Mouse (Mus musculus) kidney, postnatal 0 days (tissue): ENCODE data around the gene Itga7. TPM values are rescaled to one million over a fixed set of nuclear protein-coding genes. Genes with fewer than 3 reads are reported as not detected.
A peak's percentile ranks its signal among the peaks of the same experiment; 100 is the strongest.

Source experiments
- ATAC-seq: fragments of 200-750 bp; cut with Nextera tagmentation; replicated peaks from 2 replicates; pipeline ENCODE4 v1.8.0; 2017; ENCODE audit warnings: low read depth, moderate number of reproducible peaks, moderate TSS enrichment, moderate library complexity; ENCODE audit not compliant: low FRiP score
- DNase-seq: peaks from one replicate; pipeline ENCODE4 v3.0.0-alpha.2; 2016; ENCODE audit warnings: low spot score
- H3K27ac ChIP-seq: fragments of 300-500 bp; sonication (generic); 2 replicates; pipeline ENCODE4 v1.5.1; 2014; ENCODE audit warnings: mild to moderate bottlenecking
- H3K27me3 ChIP-seq: fragments of 300-500 bp; sonication (generic); 2 replicates; pipeline ENCODE4 v1.6.1; 2014; ENCODE audit warnings: low read length, mixed read lengths; ENCODE audit not compliant: insufficient read depth
- H3K36me3 ChIP-seq: fragments of 300-500 bp; sonication (generic); 2 replicates; pipeline ENCODE4 v1.6.1; 2014; ENCODE audit warnings: low read length, mixed read lengths; ENCODE audit not compliant: insufficient read depth
- H3K4me1 ChIP-seq: fragments of 300-500 bp; sonication (generic); replicated peaks from 2 replicates; pipeline ENCODE4 v1.6.1; 2014; ENCODE audit warnings: antibody characterized with exemption, low read length, mixed read lengths; ENCODE audit not compliant: insufficient read depth
- H3K4me2 ChIP-seq: fragments of 300-500 bp; sonication (generic); 2 replicates; pipeline ENCODE4 v1.6.1; 2014; ENCODE audit warnings: mild to moderate bottlenecking, low read length, moderate library complexity, mixed read lengths
- H3K4me3 ChIP-seq: fragments of 300-500 bp; sonication (generic); replicated peaks from 2 replicates; pipeline ENCODE4 v1.5.1; 2014; ENCODE audit warnings: low read depth, low read length
- H3K9ac ChIP-seq: fragments of 300-500 bp; sonication (generic); 2 replicates; pipeline ENCODE4 v1.6.1; 2014; ENCODE audit warnings: low read depth, low read length
- H3K9me3 ChIP-seq: fragments of 300-500 bp; sonication (generic); replicated peaks from 2 replicates; pipeline ENCODE4 v1.6.1; 2016; ENCODE audit warnings: low read length, inconsistent platforms, mixed read lengths
- CTCF ChIP-seq: IDR thresholded peaks from 2 replicates; pipeline ENCODE4 v1.5.1; 2016; ENCODE audit warnings: antibody characterized with exemption, low read depth, mild to moderate bottlenecking, moderate library complexity
- WGBS: fragments of 180-500 bp; shearing (Covaris S2); extraction: QIAGEN DNeasy Blood & Tissue Kit; methylation state at CpG from one replicate; pipeline ENCODE4 v1.1.7; 2014; 5-methylcytosine and 5-hydroxymethylcytosine counted together
- polyA plus RNA-seq: library from polyadenylated mRNA; unstranded; fragments of >200 nt; fragmentation: Nextera tagmentation; extraction: Ambion mirVana; gene quantifications from 2 replicates; pipeline ENCODE4 v1.2.1, GENCODE M21; 2015

Gene Itga7
- polyA plus RNA-seq, 1 experiment from 2014 or later: 3.8 TPM

GRCm38 (mm10) chr10:128910066-128910841, 23.4 kb upstream of the Itga7 start:
- peaks cover 12% of the 10 kb centered on the region for H3K4me1 ChIP-seq
- DNase-seq: peak; percentile 63
- ATAC-seq: peak; percentile 29
- peak overlapping the region; percentile 91 for H3K4me3 ChIP-seq
- TF ChIP-seq CTCF: no peak
- peak overlapping the region; percentile 67 for H3K4me2 ChIP-seq
- H3K9me3 ChIP-seq: no peaks in the 10 kb centered on the region
- peak overlapping the region; percentile 97 for H3K27ac ChIP-seq
- peak overlapping the region; percentile 97 for H3K9ac ChIP-seq
- peaks cover 14% of the 10 kb centered on the region; the same call in 1 of the 2 replicates for H3K36me3 ChIP-seq
- no peaks in the 10 kb centered on the region for H3K27me3 ChIP-seq
- 2% methylated on average over 55 of the region's 66 CpGs for WGBS

GRCm38 (mm10) chr10:128911430-128911829, 22.2 kb upstream of the Itga7 start:
- Histone ChIP-seq H3K36me3 (peaks cover 16% of the 10 kb centered on the region; the same call in 1 of the 2 replicates), H3K27ac (no peak overlapping the region), H3K27me3 (no peaks in the 10 kb centered on the region), H3K9ac (peak overlapping the region; percentile 42; the same call in 1 of the 2 replicates), H3K4me3 (peak overlapping the region; percentile 91), H3K4me2 (peak overlapping the region; percentile 67), H3K9me3 (no peaks in the 10 kb centered on the region), H3K4me1 (peaks cover 12% of the 10 kb centered on the region)
- no peak for TF ChIP-seq CTCF
- no peak for DNase-seq
- 73% methylated on average over 6 of the region's 6 CpGs for WGBS
- no peak for ATAC-seq

- no peaks in the 10 kb centered on the region for H3K9me3 ChIP-seq
- TF ChIP-seq CTCF: no peak
- no peak for DNase-seq
- no peak overlapping the region for H3K9ac ChIP-seq
- 97% methylated on average over 3 of the region's 4 CpGs for WGBS
- H3K27me3 ChIP-seq: no peaks in the 10 kb centered on the region
- H3K4me3 ChIP-seq: no peak overlapping the region
- H3K36me3 ChIP-seq: peaks cover 24% of the 10 kb centered on the region; the same call in 1 of the 2 replicates
- H3K4me1 ChIP-seq: peaks cover 12% of the 10 kb centered on the region
- ATAC-seq: no peak
- H3K27ac ChIP-seq: 0 out of 2 replicates have a peak overlapping the region, but pooled peaks have one; percentile 11
- no peak overlapping the region for H3K4me2 ChIP-seq
These were observed 21.4 kb upstream of the Itga7 start for GRCm38 (mm10) chr10:128912268-128912667.

- peaks cover 30% of the 10 kb centered on the region; the same call in 1 of the 2 replicates for H3K36me3 ChIP-seq
- H3K9me3 ChIP-seq: no peaks in the 10 kb centered on the region
- 75% methylated on average over 4 of the region's 4 CpGs for WGBS
- no peak overlapping the region for H3K4me3 ChIP-seq
- TF ChIP-seq CTCF: no peak
- no peak overlapping the region for H3K9ac ChIP-seq
- DNase-seq: no peak
- H3K27me3 ChIP-seq: no peaks in the 10 kb centered on the region
- H3K4me1 ChIP-seq: peaks cover 12% of the 10 kb centered on the region
- peak overlapping the region; percentile 27; the same call in 1 of the 2 replicates for H3K27ac ChIP-seq
- no peak for ATAC-seq
- no peak overlapping the region for H3K4me2 ChIP-seq
These were observed 20.8 kb upstream of the Itga7 start for GRCm38 (mm10) chr10:128912791-128913190.

GRCm38 (mm10) chr10:128913219-128913618, 20.4 kb upstream of the Itga7 start:
- Histone ChIP-seq H3K27ac (peak overlapping the region; percentile 27; the same call in 1 of the 2 replicates), H3K4me2 (no peak overlapping the region), H3K36me3 (peaks cover 30% of the 10 kb centered on the region; the same call in 1 of the 2 replicates), H3K4me3 (no peak overlapping the region), H3K9ac (no peak overlapping the region), H3K27me3 (no peaks in the 10 kb centered on the region), H3K9me3 (no peaks in the 10 kb centered on the region), H3K4me1 (peaks cover 12% of the 10 kb centered on the region)
- TF ChIP-seq CTCF: peak; percentile 100
- DNase-seq (peak; percentile 95), ATAC-seq (0 out of 2 replicates have a peak, but pooled peaks have one; percentile 5)
- WGBS: 5% methylated on average over 5 of the region's 5 CpGs

- no peak overlapping the region for H3K4me3 ChIP-seq
- H3K27ac ChIP-seq: no peak overlapping the region
- DNase-seq: no peak
- H3K27me3 ChIP-seq: no peaks in the 10 kb centered on the region
- no peak for TF ChIP-seq CTCF
- ATAC-seq: no peak
- WGBS: 60% methylated on average over 12 of the region's 12 CpGs
- H3K9me3 ChIP-seq: no peaks in the 10 kb centered on the region
- H3K36me3 ChIP-seq: peaks cover 30% of the 10 kb centered on the region; the same call in 1 of the 2 replicates
- H3K9ac ChIP-seq: no peak overlapping the region
- no peak overlapping the region for H3K4me2 ChIP-seq
- peaks cover 12% of the 10 kb centered on the region for H3K4me1 ChIP-seq
These were observed 19.9 kb upstream of the Itga7 start for GRCm38 (mm10) chr10:128913696-128914095.
